Comparison of ENCODE assay signal across 8 mouse cellular contexts in genomic region chr16:94402185-94402584, GRCm38 (mm10). TPM values are rescaled to one million over a fixed set of nuclear protein-coding genes. Genes with fewer than 3 reads are reported as not detected.
A peak's percentile ranks its signal among the peaks of the same experiment; 100 is the strongest.
DNase-seq lines count a peak whose midpoint lies in the region; ATAC-seq and TF ChIP-seq lines count a peak whose summit lies in the region.

No protein-coding gene starts in this region.

- no peaks in the 10 kb centered on the region for H3K4me1 ChIP-seq in embryonic facial prominence, embryonic 14.5 days (ENCODE audit: control insufficient read depth, insufficient read depth, low read length)

- no peak overlapping the region for H3K4me3 ChIP-seq in layer of hippocampus, adult 2 months
- no peak overlapping the region for H3K4me3 ChIP-seq in embryonic facial prominence, embryonic 14.5 days (ENCODE audit: low read depth, low read length)

- H3K9me3 ChIP-seq in embryonic facial prominence, embryonic 14.5 days (ENCODE audit: control insufficient read depth, low read length), result no peaks in the 10 kb centered on the region

- ATAC-seq in CD4-positive, CD25-positive, alpha-beta regulatory T cell, adult 4 months, result peak; percentile 72
- ATAC-seq in embryonic facial prominence, embryonic 14.5 days (ENCODE audit: low read depth), result peak; percentile 44; the same call in 1 of the 2 replicates

- H3K4me2 ChIP-seq in embryonic facial prominence, embryonic 14.5 days (ENCODE audit: low read depth, low read length), result no peak overlapping the region

- DNase-seq in cerebellum, adult 18-20 months, result peak; percentile 60 to 63
- no peak for DNase-seq in cerebellum, adult 8-10 months
- DNase-seq in layer of hippocampus, adult 2 months (ENCODE audit: low spot score in 2 of 2), result no peak
- DNase-seq in layer of hippocampus, postnatal 36 days, result no peak
- peak; percentile 54 for DNase-seq in embryonic facial prominence, embryonic 14.5 days (ENCODE audit: low spot score)
- DNase-seq in embryo, embryonic 11 days, result no peak
- no peak for DNase-seq in retina, postnatal 1 day

- H3K9ac ChIP-seq in embryonic facial prominence, embryonic 14.5 days (ENCODE audit: low read depth, low read length), result no peak overlapping the region

- no peak overlapping the region for H3K27ac ChIP-seq in layer of hippocampus, adult 2 months
- no peak overlapping the region for H3K27ac ChIP-seq in embryonic facial prominence, embryonic 14.5 days (replicated peaks; ENCODE audit: low read depth, low read length)

- TF ChIP-seq CTCF in layer of hippocampus, adult 2 months (conservative IDR thresholded peaks at IDR 0.05), result peak; percentile 35

- H3K27me3 ChIP-seq in embryonic facial prominence, embryonic 14.5 days (replicated peaks; ENCODE audit: control insufficient read depth, insufficient read depth, low read length), result no peaks in the 10 kb centered on the region

- WGBS in embryonic facial prominence, embryonic 14.5 days, result 74% methylated on average over 4 of the region's 4 CpGs

- H3K36me3 ChIP-seq in embryonic facial prominence, embryonic 14.5 days (ENCODE audit: control insufficient read depth, insufficient read depth, low read length), result peaks cover 38% of the 10 kb centered on the region

RNA-seq across cellular contexts. Expression of gene Pigp, which starts 30.5 kb away (rescaled TPM):
- 10 to 100 TPM; 39.8 to 42.8 TPM for total RNA-seq in layer of hippocampus, adult 2 months (2021)
- 10 to 100 TPM; 32.3 to 39.3 TPM for total RNA-seq in layer of hippocampus, postnatal 36 days (2021)
- polyA plus RNA-seq in CD4-positive, CD25-positive, alpha-beta regulatory T cell, adult 4 months (2017; shearing (Covaris generic)), result 10 to 100 TPM; 69.4 to 71.7 TPM
- polyA plus RNA-seq in embryonic facial prominence, embryonic 14.5 days (2014; fragmentation: Nextera tagmentation; extraction: Ambion mirVana), result 125 and 131 TPM in 2 replicates

RNA-seq across cellular contexts. Expression of gene Ttc3, which starts 31.8 kb away (rescaled TPM):
- total RNA-seq in layer of hippocampus, adult 2 months (2021), result 100 to 1,000 TPM; 794 to 837 TPM
- total RNA-seq in layer of hippocampus, postnatal 36 days (2021), result 100 to 1,000 TPM; 806 to 836 TPM
- polyA plus RNA-seq in CD4-positive, CD25-positive, alpha-beta regulatory T cell, adult 4 months (2017; shearing (Covaris generic)), result 10 to 100 TPM; 64.7 to 82.6 TPM
- polyA plus RNA-seq in embryonic facial prominence, embryonic 14.5 days (2014; fragmentation: Nextera tagmentation; extraction: Ambion mirVana), result 270 and 324 TPM in 2 replicates

Comparison
In these comparisons a context has a peak if more than half of its experiments do, and no peak if none do; other contexts are left out.
1. DNase-seq: peak in cerebellum, adult 18-20 months (2 of 2) and embryonic facial prominence, embryonic 14.5 days (single experiment); none in cerebellum, adult 8-10 months (single experiment), layer of hippocampus, adult 2 months (0 of 2), layer of hippocampus, postnatal 36 days (0 of 2), embryo, embryonic 11 days (single experiment) and retina, postnatal 1 day (single experiment).